Mouse (Mus musculus): ENCODE data around the gene Psmb6. TPM values are rescaled to one million over a fixed set of nuclear protein-coding genes. Genes with fewer than 3 reads are reported as not detected.
"Not testable (repeated sequence)": the region's sequence is repeated elsewhere in the genome, so short reads cannot be mapped to it uniquely, and the experiment has no call there.

Psmb6 gene
- polyA plus RNA-seq, 1 experiment from 2014 or later: 703 TPM

DNA sequence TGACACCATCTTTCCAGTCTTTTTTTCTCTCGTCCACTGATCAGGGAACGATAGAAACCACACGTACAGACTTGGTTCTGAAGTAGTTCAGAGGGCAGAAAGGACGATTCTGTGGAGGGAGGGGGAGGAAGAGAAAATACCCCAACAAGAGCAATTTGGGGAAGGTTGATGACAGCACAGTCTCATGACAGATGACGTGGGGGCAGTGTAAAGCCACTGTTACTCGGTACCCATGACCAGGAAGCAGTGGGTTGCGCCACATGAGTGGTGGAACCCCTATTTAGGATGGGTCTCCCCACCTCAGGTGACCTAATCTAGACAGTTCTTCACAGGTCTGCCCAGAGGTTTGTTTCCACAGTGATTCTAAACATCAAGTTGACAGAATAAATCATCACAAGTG is 3.4 kb downstream of the Psmb6 start:
- Histone ChIP-seq H3K4me1 (replicated peaks; ENCODE audit: insufficient read depth, low read length) (peaks cover 5% of the 10 kb centered on the region; the same call in 1 of the 2 replicates), H3K4me3 (replicated peaks; ENCODE audit: low read depth, low read length) (no peak overlapping the region), H3K27me3 (ENCODE audit: insufficient read depth, low read length) (no peaks in the 10 kb centered on the region), H3K4me2 (ENCODE audit: low read length) (no peak overlapping the region), H3K9ac (ENCODE audit: low read depth, low read length) (no peak overlapping the region), H3K36me3 (ENCODE audit: insufficient read depth, low read length) (peaks cover 23% of the 10 kb centered on the region), H3K9me3 (replicated peaks; ENCODE audit: low read length) (no peaks in the 10 kb centered on the region), H3K27ac (no peak overlapping the region)
- WGBS: 82% methylated on average over 7 of the region's 7 CpGs
- no peak for DNase-seq (ENCODE audit: low spot score)
- no peak for ATAC-seq (replicated peaks; ENCODE audit: low FRiP score, low read depth)
- no peak for TF ChIP-seq CTCF (IDR thresholded peaks at IDR 0.05; ENCODE audit: low read depth)

DNA sequence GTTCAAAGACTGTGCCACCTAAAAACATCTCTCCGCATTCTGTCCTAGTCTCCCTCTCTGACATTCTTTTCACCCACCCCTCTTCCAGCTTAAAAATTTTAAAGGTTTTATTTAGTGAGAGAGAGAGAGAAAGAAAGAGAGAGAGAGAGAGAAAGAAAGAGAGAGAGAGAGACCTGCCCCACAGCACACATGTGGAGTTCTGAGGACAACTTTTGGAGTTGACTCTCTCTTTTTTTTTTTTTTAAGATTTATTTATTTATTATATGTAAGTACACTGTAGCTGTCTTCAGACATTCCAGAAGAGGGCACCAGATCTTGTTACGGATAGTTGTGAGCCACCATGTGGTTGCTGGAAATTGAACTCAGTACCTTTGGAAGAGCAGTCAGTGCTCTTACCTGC is 5.9 kb downstream of the Psmb6 start:
- not testable (repeated sequence) for H3K4me1 ChIP-seq (replicated peaks; ENCODE audit: insufficient read depth, low read length); H3K4me3 ChIP-seq (replicated peaks; ENCODE audit: low read depth, low read length); ATAC-seq (replicated peaks; ENCODE audit: low FRiP score, low read depth); DNase-seq (ENCODE audit: low spot score); H3K27ac ChIP-seq; H3K27me3 ChIP-seq (ENCODE audit: insufficient read depth, low read length); H3K9me3 ChIP-seq (replicated peaks; ENCODE audit: low read length); H3K9ac ChIP-seq (ENCODE audit: low read depth, low read length); H3K4me2 ChIP-seq (ENCODE audit: low read length)
- peaks cover 23% of the 10 kb centered on the region for H3K36me3 ChIP-seq (ENCODE audit: insufficient read depth, low read length)
- TF ChIP-seq CTCF (IDR thresholded peaks at IDR 0.05; ENCODE audit: low read depth): peak; percentile 25; the same call in 1 of the 2 replicates
- 83% methylated on average over 2 of the region's 2 CpGs for WGBS

DNA sequence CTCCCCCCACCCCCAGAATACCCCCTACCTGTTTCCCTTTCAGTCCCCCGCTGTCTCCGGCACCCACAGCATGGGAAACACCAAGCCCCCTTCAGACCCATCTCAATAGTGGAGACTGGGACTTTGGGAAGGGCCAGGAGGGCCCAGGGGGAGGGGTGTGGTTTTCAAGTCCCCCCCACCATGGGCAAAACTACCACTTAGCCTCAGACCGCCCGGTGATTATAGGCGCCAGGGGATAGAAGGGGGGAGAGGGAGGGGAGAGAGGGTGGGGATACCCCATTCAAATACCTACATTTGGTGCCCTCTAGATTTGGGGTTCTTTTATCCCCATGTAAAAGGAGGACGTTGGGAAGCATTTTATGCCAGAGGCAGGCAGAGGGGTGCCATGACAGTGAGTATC is 7.7 kb downstream of the Psmb6 start, which contains the start of gene Gm40193:
Gene Gm40193 (minus strand): TSS at position 101 of the 400 bp plus-strand sequence.
- no peak for TF ChIP-seq CTCF (IDR thresholded peaks at IDR 0.05; ENCODE audit: low read depth)
- DNase-seq (ENCODE audit: low spot score) (no peak), ATAC-seq (replicated peaks; ENCODE audit: low FRiP score, low read depth) (no peak)
- no peaks in the 10 kb centered on the region for H3K27me3 ChIP-seq (ENCODE audit: insufficient read depth, low read length)
- no peak within 1 kb of the TSS for H3K4me3 ChIP-seq (replicated peaks; ENCODE audit: low read depth, low read length)
- no peaks in the 10 kb centered on the region for H3K9me3 ChIP-seq (replicated peaks; ENCODE audit: low read length)
- H3K9ac ChIP-seq (ENCODE audit: low read depth, low read length): no peak within 1 kb of the TSS
- H3K36me3 ChIP-seq (ENCODE audit: insufficient read depth, low read length): peaks cover 8% of the 10 kb centered on the region
- WGBS: 85% methylated on average over 6 of the region's 6 CpGs
- H3K4me2 ChIP-seq (ENCODE audit: low read length): no peak within 1 kb of the TSS
- H3K27ac ChIP-seq: no peak within 1 kb of the TSS
- no peaks in the 10 kb centered on the region for H3K4me1 ChIP-seq (replicated peaks; ENCODE audit: insufficient read depth, low read length)

DNA sequence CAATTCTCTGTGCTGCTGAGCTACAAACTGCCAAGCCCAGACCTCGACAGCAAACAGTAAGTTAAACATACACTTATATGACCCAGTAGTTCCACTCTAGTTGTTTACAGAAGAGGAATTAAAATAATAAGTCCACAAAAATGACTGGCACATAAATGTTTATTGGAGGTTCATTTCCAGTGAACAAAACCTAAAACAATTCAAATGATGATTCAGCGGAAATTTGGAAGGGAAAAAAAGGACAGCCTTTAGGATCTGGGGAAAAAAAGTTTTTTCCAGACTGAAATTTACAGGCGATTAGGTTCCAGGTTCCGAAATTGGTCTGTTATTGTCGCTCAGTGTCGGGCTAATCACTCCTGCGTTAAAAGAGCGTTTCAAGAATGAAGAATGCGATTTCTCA is 14.3 kb downstream of the Psmb6 start:
- 12% methylated on average over 9 of the region's 9 CpGs for WGBS
- Histone ChIP-seq H3K4me2 (ENCODE audit: low read length) (peak overlapping the region; percentile 82), H3K36me3 (ENCODE audit: insufficient read depth, low read length) (0 out of 2 replicates have a peak, but pooled peaks cover 4% of the 10 kb centered on the region), H3K27ac (no peak overlapping the region), H3K4me3 (replicated peaks; ENCODE audit: low read depth, low read length) (peak overlapping the region; percentile 67), H3K9ac (ENCODE audit: low read depth, low read length) (peak overlapping the region; percentile 78; the same call in 1 of the 2 replicates), H3K9me3 (replicated peaks; ENCODE audit: low read length) (no peaks in the 10 kb centered on the region), H3K4me1 (replicated peaks; ENCODE audit: insufficient read depth, low read length) (0 out of 2 replicates have a peak, but pooled peaks cover 4% of the 10 kb centered on the region), H3K27me3 (ENCODE audit: insufficient read depth, low read length) (no peaks in the 10 kb centered on the region)
- DNase-seq (ENCODE audit: low spot score) (no peak), ATAC-seq (replicated peaks; ENCODE audit: low FRiP score, low read depth) (no peak)
- no peak for TF ChIP-seq CTCF (IDR thresholded peaks at IDR 0.05; ENCODE audit: low read depth)

DNA sequence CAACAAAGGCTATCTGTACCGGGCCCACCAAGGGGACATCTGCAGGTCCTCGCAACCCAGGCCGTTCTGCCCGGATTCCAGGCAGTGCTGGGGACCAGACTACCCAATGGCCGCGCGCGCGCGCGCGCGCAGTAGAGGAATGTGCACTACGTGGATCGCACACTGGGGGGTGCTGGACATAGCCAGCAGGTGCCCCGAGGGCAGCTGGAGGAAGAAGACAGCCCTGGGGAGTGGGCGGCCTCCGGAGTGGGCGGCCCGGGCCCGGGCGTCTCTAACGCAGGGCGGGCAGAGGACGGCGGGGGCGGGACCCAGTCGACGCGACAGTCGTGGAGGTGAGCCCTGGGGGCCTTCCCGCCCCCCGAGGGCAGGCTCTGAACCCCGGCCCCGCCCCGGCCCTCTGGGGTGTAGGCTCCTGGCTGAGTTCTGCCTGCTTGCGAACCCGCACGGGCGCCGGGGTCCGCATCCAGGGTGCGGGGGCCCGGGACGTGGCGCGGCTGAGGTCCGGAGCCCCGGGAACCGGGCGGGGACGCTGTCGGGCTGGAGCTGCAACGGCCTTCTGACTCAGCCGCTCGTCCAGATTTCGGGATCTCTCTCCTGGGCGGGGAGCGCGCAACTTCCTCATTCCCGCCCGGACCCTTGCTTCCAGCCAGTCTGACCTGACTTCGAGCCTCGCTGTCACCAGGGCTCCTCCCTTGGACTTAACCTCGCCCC is 14.9 kb downstream of the Psmb6 start, which contains the start of gene Pld2:
Gene Pld2 (plus strand): TSS at position 188 of the 711 bp plus-strand sequence.
- peak; percentile 75 for TF ChIP-seq CTCF (IDR thresholded peaks at IDR 0.05; ENCODE audit: low read depth)
- H3K36me3 ChIP-seq (ENCODE audit: insufficient read depth, low read length): 0 out of 2 replicates have a peak, but pooled peaks cover 4% of the 10 kb centered on the region
- peak within 1 kb of the TSS; percentile 78 for H3K9ac ChIP-seq (ENCODE audit: low read depth, low read length)
- H3K27ac ChIP-seq: 0 out of 2 replicates have a peak within 1 kb of the TSS, but pooled peaks have one; percentile 71
- H3K9me3 ChIP-seq (replicated peaks; ENCODE audit: low read length): no peaks in the 10 kb centered on the region
- H3K4me3 ChIP-seq (replicated peaks; ENCODE audit: low read depth, low read length): peak within 1 kb of the TSS; percentile 67
- peak; percentile 93 for ATAC-seq (replicated peaks; ENCODE audit: low FRiP score, low read depth)
- under 1% methylated on average over 65 of the region's 65 CpGs for WGBS
- 0 out of 2 replicates have a peak, but pooled peaks cover 4% of the 10 kb centered on the region for H3K4me1 ChIP-seq (replicated peaks; ENCODE audit: insufficient read depth, low read length)
- DNase-seq (ENCODE audit: low spot score): peak; percentile 92
- no peaks in the 10 kb centered on the region for H3K27me3 ChIP-seq (ENCODE audit: insufficient read depth, low read length)
- peak within 1 kb of the TSS; percentile 82 for H3K4me2 ChIP-seq (ENCODE audit: low read length)

DNA sequence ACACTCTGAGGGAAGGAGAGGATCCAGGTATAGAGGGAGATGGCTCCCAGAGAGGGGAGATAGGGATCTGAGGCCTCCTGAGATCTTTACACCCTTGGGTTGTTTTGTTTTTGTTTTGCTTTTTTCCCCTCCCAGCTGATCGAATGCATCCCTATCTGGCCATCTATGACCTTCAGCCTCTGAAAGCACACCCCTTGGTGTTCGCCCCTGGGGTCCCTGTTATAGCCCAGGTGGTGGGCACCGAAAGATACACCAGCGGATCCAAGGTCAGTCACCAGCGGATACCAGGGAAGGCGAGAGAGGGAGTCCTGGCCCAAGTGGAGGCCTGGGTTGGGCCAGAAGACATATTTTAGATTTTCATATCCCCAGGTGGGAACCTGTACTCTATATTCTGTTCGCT is 15.8 kb downstream of the Psmb6 start:
- no peak for TF ChIP-seq CTCF (IDR thresholded peaks at IDR 0.05; ENCODE audit: low read depth)
- Histone ChIP-seq H3K36me3 (ENCODE audit: insufficient read depth, low read length) (0 out of 2 replicates have a peak, but pooled peaks cover 4% of the 10 kb centered on the region), H3K9me3 (replicated peaks; ENCODE audit: low read length) (no peaks in the 10 kb centered on the region), H3K9ac (ENCODE audit: low read depth, low read length) (peak overlapping the region; percentile 78; the same call in 1 of the 2 replicates), H3K27me3 (ENCODE audit: insufficient read depth, low read length) (no peaks in the 10 kb centered on the region), H3K4me3 (replicated peaks; ENCODE audit: low read depth, low read length) (peak overlapping the region; percentile 67), H3K4me1 (replicated peaks; ENCODE audit: insufficient read depth, low read length) (0 out of 2 replicates have a peak, but pooled peaks cover 4% of the 10 kb centered on the region), H3K27ac (no peak overlapping the region), H3K4me2 (ENCODE audit: low read length) (peak overlapping the region; percentile 82)
- WGBS: 87% methylated on average over 7 of the region's 7 CpGs
- DNase-seq (ENCODE audit: low spot score) (no peak), ATAC-seq (replicated peaks; ENCODE audit: low FRiP score, low read depth) (no peak)

All from kidney, postnatal 0 days (tissue).